Mouse (Mus musculus): ENCODE results near the gene Tacc2. TPM values are rescaled to one million over a fixed set of nuclear protein-coding genes. Genes with fewer than 3 reads are reported as not detected.

Tacc2 gene
- polyA plus RNA-seq, 1 experiment from 2014 or later: 15.6 TPM

DNA sequence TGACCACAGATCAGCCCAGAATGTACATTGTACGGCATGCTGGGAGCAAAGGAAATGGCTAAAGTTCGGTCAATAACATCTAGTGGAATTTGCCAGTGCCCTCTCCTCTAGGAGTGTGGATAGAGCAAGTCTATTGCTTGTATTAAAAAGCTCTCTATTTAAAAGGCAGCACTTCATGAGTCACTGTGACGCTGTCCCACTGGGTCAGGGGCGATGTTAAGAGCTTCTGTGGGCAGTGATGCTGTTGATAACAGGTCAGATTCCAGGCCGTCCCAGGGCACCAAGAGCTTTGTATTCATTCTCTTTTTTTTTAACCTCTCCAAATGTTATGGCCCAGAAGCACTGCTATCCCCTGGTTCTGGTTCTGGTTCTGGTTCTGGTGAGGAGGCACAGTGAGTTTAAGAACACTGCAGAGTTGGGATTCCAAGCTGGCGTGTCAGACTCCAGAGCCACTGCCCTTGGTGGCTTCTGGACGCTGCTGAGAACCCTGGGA is 179.2 kb downstream of the Tacc2 start:
- no peak overlapping the region for H3K4me3 ChIP-seq (ENCODE audit: low read depth, low read length)
- H3K27me3 ChIP-seq (ENCODE audit: control insufficient read depth, insufficient read depth, low read length): no peaks in the 10 kb centered on the region
- WGBS: 73% methylated on average over 7 of the region's 7 CpGs
- H3K4me2 ChIP-seq (replicated peaks; ENCODE audit: low read depth): no peak overlapping the region
- peak overlapping the region; percentile 36 for H3K27ac ChIP-seq (replicated peaks)
- H3K4me1 ChIP-seq (replicated peaks; ENCODE audit: control insufficient read depth, insufficient read depth): no peaks in the 10 kb centered on the region
- TF ChIP-seq CTCF (IDR thresholded peaks at IDR 0.05; ENCODE audit: low read depth): no peak
- TF ChIP-seq EP300 (optimal IDR thresholded peaks at IDR 0.05): no peak
- DNase-seq (ENCODE audit: low spot score) (no peak), ATAC-seq (ENCODE audit: low FRiP score, low TSS enrichment) (no peak)
- no peaks in the 10 kb centered on the region for H3K9me3 ChIP-seq (ENCODE audit: control insufficient read depth, low read length)
- no peak overlapping the region for H3K9ac ChIP-seq (ENCODE audit: low read length)
- H3K36me3 ChIP-seq (ENCODE audit: control insufficient read depth, insufficient read depth, low read length): peaks cover 11% of the 10 kb centered on the region

DNA sequence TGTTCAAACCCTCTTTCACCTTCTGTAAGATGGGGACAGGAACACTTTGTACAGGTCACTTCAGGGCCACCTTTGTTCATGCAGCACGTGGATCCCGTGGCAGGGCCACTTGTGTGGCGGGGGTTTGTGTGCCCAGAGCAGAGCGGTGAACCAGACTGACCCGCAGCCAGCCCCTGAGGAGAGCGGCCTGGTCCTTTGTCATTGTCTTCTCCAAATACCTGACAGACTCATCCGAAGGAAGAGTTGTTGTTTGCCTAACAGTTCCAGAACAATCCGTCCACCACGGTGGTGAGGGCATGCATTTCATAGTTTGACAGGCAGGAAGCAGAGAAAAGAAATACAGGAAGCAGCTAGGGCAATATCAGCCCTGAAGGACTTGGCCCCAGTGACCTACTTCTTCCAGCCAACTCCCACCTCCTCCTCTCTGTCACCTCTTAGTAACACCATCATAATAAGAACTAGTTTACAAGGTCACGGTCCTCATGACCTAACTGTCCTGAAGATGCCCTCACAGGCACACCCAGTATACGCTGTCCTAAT is 180.2 kb downstream of the Tacc2 start:
- TF ChIP-seq CTCF (IDR thresholded peaks at IDR 0.05; ENCODE audit: low read depth) (no peak), EP300 (optimal IDR thresholded peaks at IDR 0.05) (no peak)
- no peak for DNase-seq (ENCODE audit: low spot score)
- H3K27ac ChIP-seq (replicated peaks): no peak overlapping the region
- H3K27me3 ChIP-seq (ENCODE audit: control insufficient read depth, insufficient read depth, low read length): no peaks in the 10 kb centered on the region
- H3K4me2 ChIP-seq (replicated peaks; ENCODE audit: low read depth): no peak overlapping the region
- WGBS: 75% methylated on average over 11 of the region's 11 CpGs
- H3K4me1 ChIP-seq (replicated peaks; ENCODE audit: control insufficient read depth, insufficient read depth): no peaks in the 10 kb centered on the region
- no peaks in the 10 kb centered on the region for H3K9me3 ChIP-seq (ENCODE audit: control insufficient read depth, low read length)
- H3K9ac ChIP-seq (ENCODE audit: low read length): no peak overlapping the region
- peaks cover 6% of the 10 kb centered on the region for H3K36me3 ChIP-seq (ENCODE audit: control insufficient read depth, insufficient read depth, low read length)
- no peak for ATAC-seq (ENCODE audit: low FRiP score, low TSS enrichment)
- H3K4me3 ChIP-seq (ENCODE audit: low read depth, low read length): no peak overlapping the region

DNA sequence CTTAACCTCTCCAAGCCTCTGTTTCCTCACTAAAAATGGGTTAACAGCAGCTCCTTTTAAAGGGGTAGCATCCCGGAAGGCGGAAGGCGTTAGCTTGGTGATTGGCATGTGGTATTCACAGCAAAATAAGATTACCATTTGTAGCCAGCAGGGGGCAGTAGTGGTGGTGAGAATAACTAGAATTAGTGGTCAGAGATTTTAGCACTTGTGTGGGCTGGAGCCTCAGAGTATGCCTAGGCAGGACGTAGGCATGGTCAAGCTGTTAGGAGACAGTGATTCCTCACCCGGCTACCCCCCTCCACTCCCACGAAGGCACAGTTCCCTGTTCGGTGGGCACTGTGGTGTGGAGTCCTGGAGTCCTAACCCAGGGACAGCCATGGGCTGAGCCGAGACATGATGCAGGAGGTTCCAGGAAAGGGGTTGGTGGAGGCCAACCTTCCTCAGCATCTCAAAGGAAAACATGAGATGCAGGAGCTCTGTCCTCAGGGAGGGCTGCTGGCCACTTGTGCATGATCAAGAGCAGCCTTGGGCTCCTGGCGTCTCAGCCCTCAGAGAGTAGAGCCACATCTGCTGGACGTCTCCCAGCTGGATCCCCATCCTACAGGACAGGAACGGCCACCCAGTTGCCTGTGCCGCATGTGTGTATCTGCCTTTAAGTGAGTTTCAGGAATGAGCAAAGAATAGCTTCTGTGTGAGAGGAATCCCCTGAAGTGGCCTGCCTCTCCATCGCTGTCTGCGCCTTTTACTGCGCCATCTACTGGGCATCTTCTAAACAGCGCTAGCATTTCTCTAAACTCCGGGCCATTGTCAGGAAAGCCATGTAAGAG is 185.0 kb downstream of the Tacc2 start:
- peak; percentile 71 for DNase-seq (ENCODE audit: low spot score)
- no peak overlapping the region for H3K4me2 ChIP-seq (replicated peaks; ENCODE audit: low read depth)
- no peaks in the 10 kb centered on the region for H3K9me3 ChIP-seq (ENCODE audit: control insufficient read depth, low read length)
- peak; percentile 55 for ATAC-seq (ENCODE audit: low FRiP score, low TSS enrichment)
- TF ChIP-seq EP300 (optimal IDR thresholded peaks at IDR 0.05) (no peak), CTCF (IDR thresholded peaks at IDR 0.05; ENCODE audit: low read depth) (peak; percentile 88)
- H3K36me3 ChIP-seq (ENCODE audit: control insufficient read depth, insufficient read depth, low read length): peaks cover 3% of the 10 kb centered on the region
- no peaks in the 10 kb centered on the region for H3K27me3 ChIP-seq (ENCODE audit: control insufficient read depth, insufficient read depth, low read length)
- 0 out of 2 replicates have a peak overlapping the region, but pooled peaks have one; percentile 1 for H3K27ac ChIP-seq (replicated peaks)
- H3K4me1 ChIP-seq (replicated peaks; ENCODE audit: control insufficient read depth, insufficient read depth): no peaks in the 10 kb centered on the region
- no peak overlapping the region for H3K4me3 ChIP-seq (ENCODE audit: low read depth, low read length)
- no peak overlapping the region for H3K9ac ChIP-seq (ENCODE audit: low read length)
- WGBS: 38% methylated on average over 17 of the region's 17 CpGs

DNA sequence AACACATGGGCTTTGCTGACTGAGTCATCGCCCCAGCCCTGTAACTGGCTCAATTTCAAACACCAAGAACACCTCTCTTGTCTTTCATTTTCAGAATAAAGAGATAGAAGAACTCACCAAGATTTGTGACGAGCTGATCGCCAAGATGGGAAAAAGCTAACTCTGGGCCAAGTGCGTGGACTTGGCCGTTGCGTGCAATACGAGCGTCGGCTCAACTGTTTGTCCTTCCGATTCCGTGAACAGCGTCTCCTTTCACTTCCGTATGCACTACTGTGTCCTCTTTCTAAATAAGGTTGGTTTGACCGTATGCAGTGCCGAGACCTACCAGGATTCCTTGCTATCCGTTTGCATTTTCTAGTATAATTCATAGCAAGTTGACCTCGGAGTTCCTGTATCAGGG is 186.9 kb downstream of the Tacc2 start:
- TF ChIP-seq CTCF (IDR thresholded peaks at IDR 0.05; ENCODE audit: low read depth) (no peak), EP300 (optimal IDR thresholded peaks at IDR 0.05) (no peak)
- ATAC-seq (ENCODE audit: low FRiP score, low TSS enrichment) (no peak), DNase-seq (ENCODE audit: low spot score) (no peak)
- Histone ChIP-seq H3K4me3 (ENCODE audit: low read depth, low read length) (no peak overlapping the region), H3K9ac (ENCODE audit: low read length) (no peak overlapping the region), H3K4me2 (replicated peaks; ENCODE audit: low read depth) (no peak overlapping the region), H3K9me3 (ENCODE audit: control insufficient read depth, low read length) (no peaks in the 10 kb centered on the region), H3K36me3 (ENCODE audit: control insufficient read depth, insufficient read depth, low read length) (peaks cover 3% of the 10 kb centered on the region), H3K4me1 (replicated peaks; ENCODE audit: control insufficient read depth, insufficient read depth) (no peaks in the 10 kb centered on the region), H3K27me3 (ENCODE audit: control insufficient read depth, insufficient read depth, low read length) (no peaks in the 10 kb centered on the region), H3K27ac (replicated peaks) (no peak overlapping the region)
- whole genome bisulfite sequencing: 90% methylated on average over 17 of the region's 17 CpGs

DNA sequence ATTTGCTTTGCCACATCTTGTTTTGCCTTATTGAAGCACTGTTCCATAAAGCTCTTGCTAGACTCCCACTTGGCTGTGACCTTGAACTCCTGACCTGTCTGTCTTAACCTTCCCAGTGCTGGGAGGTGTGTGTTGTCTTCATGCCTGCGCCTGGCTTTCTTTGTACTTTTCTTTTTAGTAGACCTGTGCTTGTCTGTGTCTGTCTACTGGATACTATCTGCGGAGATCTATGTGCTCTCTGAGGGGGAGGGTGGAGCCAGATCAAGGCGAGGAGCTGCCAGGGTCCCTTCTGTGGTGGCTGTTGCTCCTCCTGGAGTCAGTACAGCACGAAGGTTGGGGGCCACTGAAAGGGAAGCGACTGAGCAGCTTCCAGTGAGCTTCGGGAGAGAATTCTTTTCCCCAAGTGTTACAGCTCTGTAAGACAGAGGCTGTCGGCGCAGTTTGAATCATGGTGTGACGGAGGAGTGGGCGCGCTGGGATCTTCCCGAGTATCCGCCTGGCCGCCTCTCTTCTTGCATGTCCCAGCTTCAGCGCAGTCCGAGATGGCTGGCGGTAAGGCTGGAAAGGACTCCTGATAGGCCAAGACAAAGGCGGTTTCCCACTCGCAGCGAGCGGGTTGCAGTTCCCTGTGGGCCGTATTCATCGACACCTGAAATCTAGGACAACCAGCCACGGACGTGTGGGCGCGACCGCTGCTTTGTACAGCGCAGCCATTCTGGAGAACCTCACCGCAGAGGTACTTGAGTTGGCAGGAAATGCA is 189.4 kb downstream of the Tacc2 start:
- H3K27ac ChIP-seq (replicated peaks): no peak overlapping the region
- WGBS: 70% methylated on average over 30 of the region's 30 CpGs
- no peaks in the 10 kb centered on the region for H3K4me1 ChIP-seq (replicated peaks; ENCODE audit: control insufficient read depth, insufficient read depth)
- no peak for ATAC-seq (ENCODE audit: low FRiP score, low TSS enrichment)
- no peak overlapping the region for H3K4me3 ChIP-seq (ENCODE audit: low read depth, low read length)
- no peak overlapping the region for H3K4me2 ChIP-seq (replicated peaks; ENCODE audit: low read depth)
- no peak for DNase-seq (ENCODE audit: low spot score)
- no peaks in the 10 kb centered on the region for H3K27me3 ChIP-seq (ENCODE audit: control insufficient read depth, insufficient read depth, low read length)
- TF ChIP-seq EP300 (optimal IDR thresholded peaks at IDR 0.05) (no peak), CTCF (IDR thresholded peaks at IDR 0.05; ENCODE audit: low read depth) (no peak)
- H3K9me3 ChIP-seq (ENCODE audit: control insufficient read depth, low read length): no peaks in the 10 kb centered on the region
- no peaks in the 10 kb centered on the region for H3K36me3 ChIP-seq (ENCODE audit: control insufficient read depth, insufficient read depth, low read length)
- no peak overlapping the region for H3K9ac ChIP-seq (ENCODE audit: low read length)

All from stomach, postnatal 0 days (tissue).